ENCODE assay signal across 1 mouse cellular context in the genomic region with DNA sequence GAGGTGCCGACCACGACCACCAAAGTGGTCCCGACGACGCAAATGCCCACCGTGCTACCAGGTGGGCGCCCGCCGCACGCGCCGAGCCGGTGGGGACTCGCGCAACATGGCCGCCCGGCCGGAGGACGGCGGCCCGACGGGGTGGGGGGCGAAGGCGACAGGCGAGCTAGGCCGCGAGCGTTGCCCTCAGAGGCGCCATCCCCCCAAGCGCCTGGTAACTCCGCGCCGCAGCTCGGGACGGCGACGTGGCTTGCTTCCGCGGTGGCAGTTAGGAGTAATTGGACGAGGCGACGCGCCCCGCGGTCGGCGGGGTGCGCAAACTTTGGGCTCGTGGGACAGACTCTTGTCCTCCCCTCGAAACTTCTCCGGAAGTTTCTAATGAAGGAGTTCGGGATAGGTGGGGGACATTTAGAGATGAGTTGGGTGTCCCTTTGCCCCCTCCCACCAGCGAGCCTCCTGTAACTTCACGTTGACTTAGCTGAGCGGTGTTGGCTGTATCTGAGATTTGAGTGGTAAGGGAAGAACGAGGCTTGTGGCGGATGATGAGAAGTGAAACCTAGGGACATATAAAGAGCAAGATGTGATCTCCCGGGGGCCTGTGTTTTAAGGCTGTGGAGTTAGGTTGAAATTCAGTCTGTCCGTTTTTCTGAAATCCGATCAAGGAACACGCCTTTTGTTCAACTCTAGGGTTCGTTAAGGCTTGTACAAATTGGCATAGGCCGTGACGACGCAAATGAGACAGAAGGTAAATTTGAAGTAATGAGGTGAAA.
TF ChIP-seq lines count a peak whose summit lies in the region.

No protein-coding gene starts in this region.

TF ChIP-seq in MEL, 35 proteins besides CTCF, POLR2A, EP300 and RAD21 (continued from another document):
- TF ChIP-seq ZC3H11A (IDR thresholded peaks at IDR 0.05; ENCODE audit: low read depth, low read length) (no peak), ZMIZ1 (IDR thresholded peaks at IDR 0.05; ENCODE audit: low read depth, low read length) (peak; percentile 9; the same call in 1 of the 2 replicates), MAX (IDR thresholded peaks at IDR 0.05; ENCODE audit: low read length) (peak; percentile 10; the same call in 1 of the 2 replicates)
TF ChIP-seq in MEL: peak in this region for 5.
